Mouse (Mus musculus) bone marrow, adult 2 months (tissue): ENCODE results near the gene Irf1. TPM values are rescaled to one million over a fixed set of nuclear protein-coding genes. Genes with fewer than 3 reads are reported as not detected.

Experiments
- H3K27ac ChIP-seq: fragments of 200-500 bp; 2 replicates; pipeline ENCODE4 v1.5.1; 2012; ENCODE audit warnings: low read depth, mild to moderate bottlenecking, control low read depth, inconsistent platforms, low read length; ENCODE audit not compliant: control insufficient read depth, poor library complexity, insufficient read depth
- H3K4me1 ChIP-seq: fragments of 200-500 bp; 2 replicates; pipeline ENCODE4 v1.6.1; 2011; ENCODE audit warnings: low read length; ENCODE audit not compliant: control insufficient read depth, insufficient read depth
- H3K4me3 ChIP-seq: fragments of 200-500 bp; replicated peaks from 2 replicates; pipeline ENCODE3; 2011; ENCODE audit warnings: mild to moderate bottlenecking, low read depth, low read length, control low read depth; ENCODE audit not compliant: control insufficient read depth
- CTCF ChIP-seq: fragments of 200-500 bp; IDR thresholded peaks from 2 replicates; pipeline ENCODE4 v1.5.1; 2011; ENCODE audit warnings: low read length, control low read depth; ENCODE audit not compliant: control insufficient read depth, insufficient read depth
- POLR2A ChIP-seq: fragments of 200-500 bp; IDR thresholded peaks from 2 replicates; pipeline ENCODE4 v1.6.1; 2011; ENCODE audit warnings: low read depth, mild to moderate bottlenecking, control low read depth, low read length, borderline replicate concordance; ENCODE audit not compliant: control insufficient read depth
- WGBS: fragments of 180-500 bp; shearing (Covaris S2); methylation state at CpG from one replicate; pipeline ENCODE4 v1.1.7; 2018; 5-methylcytosine and 5-hydroxymethylcytosine counted together
- polyA plus RNA-seq: library from polyadenylated mRNA; stranded (reverse); fragments of >200 nt; gene quantifications from 2 replicates; pipeline ENCODE4 v1.2.4, GENCODE M21; 2011; ENCODE audit warnings: low replicate concordance; ENCODE audit not compliant: missing spikeins, insufficient read depth, insufficient read length

The Irf1 gene
- polyA plus RNA-seq, 1 experiment = 35.5 TPM

DNA sequence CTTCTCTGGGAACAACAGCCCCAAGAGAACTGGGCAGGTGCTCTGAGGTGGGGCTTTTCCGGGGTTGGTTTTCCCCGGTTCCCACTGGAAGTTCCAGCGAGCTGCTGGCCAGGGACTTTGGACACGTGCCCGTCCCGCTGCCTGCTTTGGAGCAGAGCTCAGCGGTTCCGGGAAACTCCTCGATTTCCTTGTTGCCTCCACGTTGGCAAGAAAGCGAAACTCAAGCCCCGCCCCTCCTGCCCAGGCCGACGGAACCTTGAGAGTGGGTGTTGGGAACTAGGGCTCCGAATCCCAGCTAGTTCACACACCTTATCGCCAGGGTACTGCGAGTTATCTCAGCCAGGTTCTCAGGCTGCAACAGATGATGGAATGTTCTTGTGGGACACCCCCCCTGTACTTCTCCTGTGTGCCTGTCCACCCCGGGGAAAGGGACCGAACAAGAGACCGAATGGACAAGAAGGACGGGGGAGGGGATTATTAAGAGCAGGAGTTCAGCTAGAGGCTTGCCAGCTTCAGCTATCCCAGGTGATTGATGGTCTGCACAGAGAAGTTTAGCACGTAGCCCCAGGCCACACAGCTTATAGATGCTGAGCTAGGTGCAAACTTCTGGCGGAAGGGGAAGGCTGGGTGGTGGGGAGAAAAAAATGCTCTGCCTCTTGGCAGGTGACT, 6.9 kb upstream of the Irf1 start:
- Histone ChIP-seq H3K4me3 (peak overlapping the region; percentile 84), H3K27ac (peak overlapping the region; percentile 99), H3K4me1 (peaks cover 4% of the 10 kb centered on the region)
- WGBS = under 1% methylated on average over 23 of the region's 23 CpGs
- TF ChIP-seq CTCF (no peak), POLR2A (peak; percentile 38; the same call in 1 of the 2 replicates)

DNA sequence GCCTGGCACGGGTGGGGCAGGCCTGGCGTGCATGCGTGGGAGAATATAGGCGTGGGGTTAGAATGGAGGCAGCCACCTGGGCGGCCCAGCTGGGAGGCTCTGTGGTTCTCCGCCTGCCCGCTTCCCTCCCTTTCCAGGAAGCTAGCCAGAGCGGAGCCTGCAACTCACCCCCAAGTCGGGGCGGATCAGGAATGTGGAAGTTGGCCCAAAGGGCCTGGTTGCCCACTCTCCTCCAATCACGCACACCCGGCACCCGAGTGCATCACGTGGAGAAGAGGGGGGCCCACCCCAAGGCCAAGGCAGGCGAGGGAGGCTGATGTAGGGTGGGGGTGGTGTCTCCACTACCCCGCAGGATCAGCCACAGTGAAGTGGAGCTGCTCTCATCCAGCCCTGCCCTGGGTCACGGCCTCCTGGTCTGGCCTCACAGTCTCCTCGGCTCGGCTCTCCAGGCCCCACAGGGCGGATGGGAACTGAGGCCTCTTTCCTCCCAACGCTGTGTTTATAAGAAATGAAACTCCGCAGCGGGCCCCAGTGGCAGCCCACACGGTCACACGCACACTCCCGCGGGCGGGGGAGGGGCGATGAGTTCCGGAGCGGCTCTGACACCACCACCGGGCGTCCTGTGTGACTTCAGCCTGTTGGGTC, 6.2 kb upstream of the Irf1 start:
- H3K27ac ChIP-seq = peak overlapping the region; percentile 99
- WGBS = under 1% methylated on average over 33 of the region's 33 CpGs
- peaks cover 4% of the 10 kb centered on the region for H3K4me1 ChIP-seq
- H3K4me3 ChIP-seq = peak overlapping the region; percentile 84
- TF ChIP-seq POLR2A = peak; percentile 90
- peak; percentile 34; the same call in 1 of the 2 replicates for TF ChIP-seq CTCF

DNA sequence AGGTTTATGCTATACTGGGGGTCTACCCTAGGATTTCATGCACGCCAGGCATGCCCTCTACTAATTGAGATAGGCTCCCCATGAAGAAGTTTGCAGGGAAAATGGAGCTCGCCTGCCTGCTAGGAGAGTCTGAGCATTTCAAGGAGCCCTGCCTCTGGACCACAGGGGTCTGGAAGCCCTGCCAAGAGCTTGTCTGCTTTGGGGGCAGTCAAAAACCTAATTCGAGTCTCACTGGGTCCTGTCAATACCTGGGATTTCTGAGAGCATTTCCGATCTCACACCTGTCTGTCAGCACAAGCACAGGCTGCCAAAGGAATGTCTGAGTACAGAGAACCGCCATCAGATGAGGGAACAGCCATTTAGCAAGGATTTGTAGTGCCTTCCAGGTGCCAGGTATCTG, 5.2 kb upstream of the Irf1 start:
- WGBS = 83% methylated on average over 5 of the region's 5 CpGs
- no peak for TF ChIP-seq CTCF
- TF ChIP-seq POLR2A = no peak
- Histone ChIP-seq H3K4me1 (peaks cover 7% of the 10 kb centered on the region), H3K4me3 (no peak overlapping the region), H3K27ac (no peak overlapping the region; the same call in 1 of the 2 replicates)

DNA sequence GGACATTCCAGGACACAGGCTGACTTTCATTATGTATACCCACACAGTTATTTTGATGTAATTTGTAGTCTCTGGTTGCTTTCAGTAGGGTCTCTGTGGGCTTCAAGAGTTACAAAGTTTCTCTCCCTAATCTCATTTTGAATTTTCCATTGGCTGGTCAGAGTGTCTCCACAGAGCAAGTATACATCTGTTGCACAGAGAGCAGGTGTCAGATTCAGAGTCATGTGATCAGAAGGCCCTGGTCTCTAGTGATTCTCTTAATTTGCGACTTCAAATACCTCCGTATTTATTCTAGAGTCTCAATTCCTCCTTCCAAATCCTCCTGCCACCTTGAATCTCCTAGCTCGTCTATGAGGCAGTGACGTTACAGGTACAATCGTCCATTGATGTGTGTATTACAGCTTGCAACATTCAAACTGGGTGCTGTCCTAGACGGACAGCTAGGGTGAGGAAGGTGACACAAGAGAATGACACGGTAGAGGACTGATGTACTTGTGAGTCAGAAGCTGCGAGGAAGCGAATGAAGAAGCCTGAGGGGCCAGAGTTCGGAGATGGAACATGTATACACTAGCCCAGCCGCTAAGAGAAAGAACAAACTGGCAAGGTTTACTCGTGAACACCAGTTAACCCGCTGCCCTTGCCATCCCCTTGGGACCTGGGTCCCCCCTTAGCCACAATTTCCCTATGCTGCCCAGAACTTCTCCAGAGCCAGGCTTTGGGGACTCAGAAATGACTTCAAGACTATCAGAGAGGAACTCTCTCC, 1.2 kb upstream of the Irf1 start:
- peaks cover 4% of the 10 kb centered on the region for H3K4me1 ChIP-seq
- H3K4me3 ChIP-seq = no peak overlapping the region
- TF ChIP-seq POLR2A (no peak), CTCF (no peak)
- WGBS = 48% methylated on average over 13 of the region's 13 CpGs
- peak overlapping the region; percentile 81 for H3K27ac ChIP-seq

DNA sequence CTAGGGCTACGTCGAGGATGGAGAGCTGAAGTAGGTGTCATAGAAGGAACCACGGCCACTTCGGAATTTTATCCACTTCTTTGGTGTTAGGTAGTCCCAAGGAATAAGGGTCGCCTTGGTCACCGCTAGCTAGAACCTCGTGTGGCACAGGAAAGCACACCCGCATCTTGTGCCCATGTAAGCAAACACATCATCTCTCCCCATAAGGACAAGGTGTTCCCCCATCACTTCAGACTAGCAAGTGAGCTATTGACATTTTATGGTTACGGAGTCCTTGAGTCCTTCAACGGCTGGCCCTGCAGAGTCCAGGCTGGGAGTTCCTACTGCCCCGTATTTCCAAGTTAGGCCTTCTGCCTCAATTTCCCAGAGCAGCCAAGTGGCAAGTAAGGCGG, 633 bp upstream of the Irf1 start:
- H3K27ac ChIP-seq = peak overlapping the region; percentile 81
- WGBS = 48% methylated on average over 12 of the region's 12 CpGs
- no peak overlapping the region for H3K4me3 ChIP-seq
- H3K4me1 ChIP-seq = peaks cover 4% of the 10 kb centered on the region
- no peak for TF ChIP-seq POLR2A
- TF ChIP-seq CTCF = no peak

DNA sequence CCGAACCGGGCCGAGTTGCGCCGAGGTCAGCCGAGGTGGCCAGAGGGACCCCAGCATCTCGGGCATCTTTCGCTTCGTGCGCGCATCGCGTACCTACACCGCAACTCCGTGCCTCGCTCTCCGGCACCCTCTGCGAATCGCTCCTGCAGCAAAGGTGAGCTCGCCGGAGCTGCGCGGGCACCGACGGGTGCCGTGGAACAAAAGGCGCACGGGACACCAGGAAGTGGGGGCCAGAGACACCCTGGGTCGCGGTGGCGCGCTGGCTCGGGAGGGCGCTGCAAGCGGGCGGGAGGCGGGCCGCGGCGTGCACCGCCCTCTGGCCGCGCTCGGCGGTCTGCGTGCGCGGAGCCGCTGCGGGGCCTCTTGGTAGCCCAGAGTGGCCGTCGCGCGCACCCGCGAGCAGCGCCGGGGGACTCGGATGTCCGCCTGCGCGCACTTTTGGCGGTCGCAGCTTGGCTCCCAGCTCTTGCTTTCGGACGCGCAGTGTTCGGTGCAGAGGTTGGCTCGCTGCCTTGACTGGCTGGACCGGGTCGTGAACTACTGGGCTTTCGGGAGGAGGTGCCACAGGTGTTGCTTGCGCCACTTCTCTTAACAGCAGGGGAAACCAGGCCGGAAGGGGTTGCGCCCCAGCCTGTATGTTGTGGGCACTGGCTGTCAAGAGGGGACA, 444 bp downstream of the Irf1 start:
- under 1% methylated on average over 75 of the region's 75 CpGs for WGBS
- Histone ChIP-seq H3K4me3 (peak overlapping the region; percentile 98), H3K4me1 (peaks cover 4% of the 10 kb centered on the region), H3K27ac (peak overlapping the region; percentile 99)
- TF ChIP-seq CTCF (no peak), POLR2A (no peak; the same call in 1 of the 2 replicates)

DNA sequence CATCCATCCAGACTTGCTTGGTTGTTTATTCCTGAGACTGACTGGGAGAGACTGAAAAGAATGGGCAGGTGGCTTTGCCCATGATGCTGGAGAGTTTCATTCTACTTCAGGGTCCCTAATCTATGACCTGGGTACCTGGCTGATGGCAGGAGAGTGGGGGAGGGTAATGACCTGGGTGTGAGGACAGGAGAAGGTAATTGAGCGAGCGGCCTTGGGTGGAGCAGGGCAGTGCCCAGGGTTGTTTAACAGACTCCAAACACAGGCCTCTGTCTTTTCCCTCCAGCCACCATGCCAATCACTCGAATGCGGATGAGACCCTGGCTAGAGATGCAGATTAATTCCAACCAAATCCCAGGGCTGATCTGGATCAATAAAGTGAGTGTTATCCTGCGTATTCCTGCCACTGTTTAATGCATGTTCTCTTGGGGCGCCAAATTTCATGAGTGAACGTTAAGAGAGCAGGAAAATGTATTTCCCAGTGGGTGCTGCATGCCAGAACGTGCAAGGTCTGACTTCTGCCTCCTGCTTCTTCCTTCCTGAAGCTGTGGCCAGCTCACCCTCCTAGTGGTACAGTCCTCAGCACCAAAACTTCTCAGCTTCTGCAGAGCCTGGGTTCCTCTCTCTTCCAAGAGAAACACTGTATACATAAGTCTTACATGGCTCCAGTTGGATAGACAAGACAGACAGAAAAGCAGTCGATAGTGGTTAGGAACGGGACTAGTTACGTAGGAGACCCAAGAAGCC, 1.4 kb downstream of the Irf1 start:
- peak overlapping the region; percentile 5; the same call in 1 of the 2 replicates for H3K27ac ChIP-seq
- 15% methylated on average over 11 of the region's 11 CpGs for WGBS
- no peak; the same call in 1 of the 2 replicates for TF ChIP-seq CTCF
- no peak for TF ChIP-seq POLR2A
- peak overlapping the region; percentile 98 for H3K4me3 ChIP-seq
- peaks cover 4% of the 10 kb centered on the region for H3K4me1 ChIP-seq
